In the genomic region with DNA sequence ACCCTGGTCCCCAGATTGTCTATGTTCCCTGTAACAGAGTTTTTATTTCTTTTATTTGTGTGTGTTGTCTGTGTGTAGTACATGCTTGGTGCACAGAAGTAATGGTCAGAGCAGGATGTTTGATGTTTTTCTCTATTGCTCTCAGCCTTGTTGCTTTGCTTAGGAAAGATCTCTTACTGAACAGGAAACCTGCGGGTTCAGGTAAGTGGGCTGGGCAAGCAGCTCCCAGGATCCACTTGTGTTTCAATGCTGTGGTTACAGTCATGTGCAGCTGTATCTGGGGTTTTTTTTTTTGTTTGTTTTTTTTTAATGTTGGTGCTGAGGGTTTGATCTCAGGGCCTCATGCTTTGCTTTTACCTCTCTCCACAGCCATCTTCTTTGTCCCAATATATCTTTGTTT, we compare ENCODE assay signal across 17 mouse cellular contexts. TPM values are rescaled to one million over a fixed set of nuclear protein-coding genes. Genes with fewer than 3 reads are reported as not detected.
"Had no signal": no experiment of that assay in that cellular context is flagged by ENCODE, and none has a peak within 500 bp of the region (broad histone marks: within the 10 kb centered on the region; RNA-seq: fewer than 3 reads in every experiment).

No protein-coding gene starts in this region.

- H3K4me3 ChIP-seq: limb, embryonic 12.5 days; liver, embryonic 13.5 days; midbrain, embryonic 13.5 days; neural tube, embryonic 15.5 days; stomach, embryonic 15.5 days had no signal

- H3K27me3 ChIP-seq: liver, embryonic 13.5 days; neural tube, embryonic 15.5 days; stomach, embryonic 15.5 days had no signal

- H3K4me1 ChIP-seq: limb, embryonic 12.5 days; midbrain, embryonic 13.5 days; stomach, embryonic 15.5 days had no signal

- DNase-seq: kidney, adult 11 months; kidney, adult 9 months; kidney, postnatal 36 days; layer of hippocampus, adult 9-11 months; layer of hippocampus, postnatal 36 days; liver; liver, embryonic 13.5 days; lung, adult 18-20 months; lung, postnatal 36 days; right cerebral cortex, adult 18-20 months had no signal

- H3K36me3 ChIP-seq: limb, embryonic 12.5 days; liver, embryonic 13.5 days; midbrain, embryonic 13.5 days; neural tube, embryonic 15.5 days; stomach, embryonic 15.5 days had no signal

- H3K27ac ChIP-seq: kidney, postnatal 0 days; limb, embryonic 12.5 days; liver, embryonic 13.5 days; midbrain, embryonic 13.5 days; neural tube, embryonic 15.5 days; stomach, embryonic 15.5 days had no signal

RNA-seq across cellular contexts. Expression of gene Nyx, which starts 7.1 kb away (rescaled TPM):
- polyA plus RNA-seq: intestine, embryonic 14.5 days; neural tube, embryonic 11.5 days had no signal
